Mouse (Mus musculus) erythroblast, embryonic 14.5 days (primary cell): ENCODE measurements around the gene Lrmda. TPM values are rescaled to one million over a fixed set of nuclear protein-coding genes. Genes with fewer than 3 reads are reported as not detected.

Experiments
- H3K27me3 ChIP-seq: 2 replicates; pipeline ENCODE4 v1.6.1; 2012; ENCODE audit warnings: inconsistent platforms; ENCODE audit not compliant: control insufficient read depth
- H3K36me3 ChIP-seq: 2 replicates; pipeline ENCODE4 v1.6.1; 2012; ENCODE audit warnings: mild to moderate bottlenecking, inconsistent platforms; ENCODE audit not compliant: control insufficient read depth
- H3K4me1 ChIP-seq: 2 replicates; pipeline ENCODE4 v1.6.1; 2012; ENCODE audit warnings: inconsistent platforms; ENCODE audit not compliant: control insufficient read depth
- H3K4me3 ChIP-seq: replicated peaks from 2 replicates; pipeline ENCODE3; 2012; ENCODE audit warnings: moderate library complexity, mild to moderate bottlenecking, inconsistent platforms
- H3K9me3 ChIP-seq: 2 replicates; pipeline ENCODE4 v1.6.1; 2012; ENCODE audit warnings: low read length, inconsistent platforms, mixed read lengths; ENCODE audit not compliant: control insufficient read depth
- GATA1 ChIP-seq: IDR thresholded peaks from 2 replicates; pipeline ENCODE4 v1.6.1; 2012; ENCODE audit warnings: low read length, inconsistent platforms, mixed read lengths
- TAL1 ChIP-seq: IDR thresholded peaks from 3 replicates; pipeline ENCODE4 v1.6.1; 2012; ENCODE audit warnings: low read length, inconsistent platforms, mixed read lengths
- polyA plus RNA-seq: library from polyadenylated mRNA; stranded (reverse); fragments of >175 nt; gene quantifications from 2 replicates; pipeline ENCODE4 v1.2.3, GENCODE M21; 2012

The Lrmda gene
- polyA plus RNA-seq, result not detected in 2 replicates

DNA sequence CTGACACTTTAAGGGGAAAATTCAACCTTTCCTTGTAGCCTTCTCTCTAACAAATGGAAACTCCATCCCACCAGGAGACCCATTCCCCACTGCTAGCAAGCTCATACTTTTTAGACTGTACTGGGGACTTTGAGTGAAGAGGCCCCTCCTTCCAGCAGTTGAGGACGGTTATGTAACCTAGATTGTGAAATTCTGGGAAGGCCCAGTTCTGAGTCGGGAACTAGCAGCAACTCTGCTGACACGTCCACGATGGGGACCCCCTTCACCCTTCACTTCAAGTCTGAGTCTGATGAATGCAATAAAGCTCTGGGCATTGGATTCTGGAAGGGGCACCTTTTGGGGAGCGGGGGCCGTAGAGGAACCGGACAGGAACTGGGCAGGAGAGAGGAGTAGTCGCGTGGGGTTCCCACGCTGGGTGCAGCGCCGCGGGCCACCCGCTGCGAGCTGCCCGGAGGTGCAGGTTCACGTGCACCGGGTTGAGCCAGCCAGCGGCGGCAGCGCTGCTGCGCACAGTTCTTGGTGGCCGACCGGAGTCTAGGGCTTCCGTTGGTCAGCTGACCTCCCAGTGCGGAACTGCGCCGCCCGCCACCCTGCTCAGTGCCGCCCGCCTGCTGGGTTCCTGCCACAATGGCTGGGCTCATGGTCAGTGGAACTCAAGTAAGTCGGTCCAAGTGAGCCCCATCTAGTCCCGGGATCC lies at the start of gene Lrmda:
TSS of gene Lrmda (plus strand) at position 461 of the 697 bp plus-strand sequence.
- peaks cover 9% of the 10 kb centered on the region for H3K27me3 ChIP-seq
- no peaks in the 10 kb centered on the region for H3K36me3 ChIP-seq
- H3K4me1 ChIP-seq, result peaks cover 7% of the 10 kb centered on the region
- peak within 1 kb of the TSS; percentile 48 for H3K4me3 ChIP-seq
- H3K9me3 ChIP-seq, result no peaks in the 10 kb centered on the region
- TF ChIP-seq TAL1 (no peak), GATA1 (no peak)

DNA sequence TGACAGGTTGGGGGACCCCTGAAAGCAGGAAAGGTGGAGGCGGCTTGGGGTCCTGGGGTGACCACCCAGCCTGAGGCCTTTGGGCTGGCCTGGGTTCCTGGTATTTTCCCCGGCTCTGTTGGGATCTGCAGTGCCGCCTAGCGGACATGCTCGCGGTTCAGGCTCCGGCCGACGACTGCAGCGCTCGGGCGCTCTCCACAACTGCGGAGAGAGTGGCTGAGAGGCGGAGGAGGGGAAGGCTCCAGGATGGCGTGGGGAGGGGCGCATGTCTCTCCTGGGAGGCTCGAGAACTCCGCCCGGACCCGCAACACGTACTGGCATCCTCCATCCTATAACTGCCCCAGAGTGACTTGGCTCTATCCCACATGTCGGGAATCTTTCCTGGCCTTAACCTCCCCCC lies 38.0 kb upstream of the Lrmda start:
- peaks cover 71% of the 10 kb centered on the region for H3K27me3 ChIP-seq

DNA sequence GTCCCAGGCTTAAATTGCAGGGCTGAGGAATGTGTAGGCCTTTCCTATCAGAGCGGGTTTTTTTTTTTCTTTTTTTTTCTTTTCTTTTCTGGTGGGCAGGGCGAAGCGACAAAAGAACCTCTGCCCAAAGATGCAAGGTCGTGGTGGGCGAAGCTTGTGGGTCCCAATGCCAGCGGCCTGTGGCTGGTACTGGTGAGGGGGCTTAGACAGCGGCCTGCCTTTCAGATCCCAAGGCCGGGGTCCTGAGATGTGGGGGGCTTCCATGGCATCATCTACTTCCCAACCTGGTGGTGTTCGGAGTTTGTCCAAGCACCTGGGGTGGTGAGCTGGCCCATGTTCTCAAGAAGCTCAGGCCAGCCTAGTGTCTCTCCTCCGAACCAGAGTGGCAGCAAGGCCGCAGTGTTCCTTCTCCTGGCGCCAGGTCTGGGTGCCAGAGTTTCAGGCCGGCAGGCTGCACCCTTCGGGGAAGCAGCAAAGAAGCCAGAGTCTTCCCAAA lies 37.4 kb upstream of the Lrmda start:
- H3K4me1 ChIP-seq, result no peaks in the 10 kb centered on the region

More for the DNA sequence above, 38.0 kb upstream of the Lrmda start:
- Histone ChIP-seq H3K4me3 (no peak overlapping the region), H3K9me3 (peaks cover 6% of the 10 kb centered on the region; the same call in 1 of the 2 replicates), H3K4me1 (no peaks in the 10 kb centered on the region), H3K36me3 (no peaks in the 10 kb centered on the region)
- TF ChIP-seq GATA1, result no peak
- no peak for TF ChIP-seq TAL1

DNA sequence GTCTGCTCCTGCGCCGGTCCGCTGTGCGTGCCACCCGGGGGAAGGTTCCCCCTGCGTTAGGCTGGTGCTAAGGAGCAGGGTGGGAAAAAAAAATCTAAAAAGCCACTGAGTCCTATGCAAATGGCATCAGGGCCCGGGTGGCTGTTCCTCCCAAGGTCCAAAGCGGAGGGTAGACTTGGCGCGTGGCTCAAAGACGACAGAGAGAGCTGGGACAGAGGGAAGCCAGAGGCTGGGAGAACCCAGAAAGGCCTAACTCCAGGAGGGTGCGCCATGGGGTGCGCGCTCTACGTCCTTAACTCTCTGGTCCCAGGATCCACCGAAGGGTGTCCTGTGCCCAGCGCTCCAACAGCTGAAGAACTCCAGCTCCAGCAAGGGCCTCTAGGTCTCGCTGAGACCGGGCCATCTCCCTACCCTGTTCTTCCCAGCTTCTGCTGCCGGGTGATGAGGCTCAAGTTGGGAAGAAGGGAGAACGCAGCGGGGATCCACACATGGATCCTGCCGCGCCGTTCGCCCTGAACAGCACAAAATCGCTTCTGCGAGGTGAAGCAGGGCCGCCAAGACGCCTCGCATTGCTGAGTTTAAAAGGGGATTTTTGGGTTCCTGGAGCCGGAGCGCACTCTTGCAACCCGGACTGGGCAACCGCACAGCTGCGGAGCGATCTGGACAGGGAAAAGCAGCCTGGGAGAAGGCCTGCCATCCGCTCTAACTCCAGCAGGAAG lies 36.8 kb upstream of the Lrmda start:
- no peak overlapping the region for H3K4me3 ChIP-seq
- TF ChIP-seq TAL1 (no peak), GATA1 (no peak)
- H3K36me3 ChIP-seq, result no peaks in the 10 kb centered on the region
- H3K4me1 ChIP-seq, result no peaks in the 10 kb centered on the region
- peaks cover 8% of the 10 kb centered on the region; the same call in 1 of the 2 replicates for H3K9me3 ChIP-seq
- peaks cover 84% of the 10 kb centered on the region for H3K27me3 ChIP-seq

More for the DNA sequence above, 37.4 kb upstream of the Lrmda start:
- TF ChIP-seq TAL1, result no peak
- TF ChIP-seq GATA1, result no peak
- H3K4me3 ChIP-seq, result no peak overlapping the region
- H3K9me3 ChIP-seq, result peaks cover 8% of the 10 kb centered on the region; the same call in 1 of the 2 replicates
- no peaks in the 10 kb centered on the region for H3K36me3 ChIP-seq
- peaks cover 78% of the 10 kb centered on the region for H3K27me3 ChIP-seq

DNA sequence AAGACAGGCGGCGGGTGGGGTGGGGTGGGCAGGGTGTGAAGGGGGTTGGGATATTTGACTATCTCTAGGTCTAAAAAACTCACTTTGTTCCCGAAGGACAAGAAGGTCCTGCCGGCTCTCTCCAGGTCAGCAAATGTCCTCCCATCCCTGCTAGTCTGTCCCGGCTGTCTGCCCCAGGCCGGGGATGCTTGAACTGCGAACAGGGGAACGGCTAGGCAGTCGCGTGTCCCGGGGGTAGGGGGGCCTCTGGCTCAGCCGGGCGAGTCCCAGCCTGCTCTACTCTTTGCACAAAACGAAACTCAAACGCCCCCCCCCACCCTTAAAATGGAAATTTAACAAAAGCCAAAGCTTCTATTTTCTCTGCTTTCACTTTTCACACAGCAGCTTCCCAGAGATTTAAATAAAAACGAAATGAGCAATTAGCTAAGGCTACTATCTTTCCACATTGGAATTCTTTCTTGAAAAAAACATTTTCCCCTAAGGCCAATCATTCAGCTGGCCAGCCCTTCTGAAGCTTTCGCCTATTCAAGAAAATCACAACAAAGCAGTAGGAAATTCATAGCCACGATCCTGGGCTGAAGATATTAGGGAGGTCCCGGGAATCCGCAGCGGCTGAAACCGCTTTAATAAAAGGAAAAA lies 36.1 kb upstream of the Lrmda start:
- Histone ChIP-seq H3K27me3 (peaks cover 90% of the 10 kb centered on the region), H3K4me1 (no peaks in the 10 kb centered on the region), H3K9me3 (peaks cover 8% of the 10 kb centered on the region; the same call in 1 of the 2 replicates), H3K4me3 (no peak overlapping the region), H3K36me3 (no peaks in the 10 kb centered on the region)
- TF ChIP-seq GATA1 (no peak), TAL1 (no peak)

DNA sequence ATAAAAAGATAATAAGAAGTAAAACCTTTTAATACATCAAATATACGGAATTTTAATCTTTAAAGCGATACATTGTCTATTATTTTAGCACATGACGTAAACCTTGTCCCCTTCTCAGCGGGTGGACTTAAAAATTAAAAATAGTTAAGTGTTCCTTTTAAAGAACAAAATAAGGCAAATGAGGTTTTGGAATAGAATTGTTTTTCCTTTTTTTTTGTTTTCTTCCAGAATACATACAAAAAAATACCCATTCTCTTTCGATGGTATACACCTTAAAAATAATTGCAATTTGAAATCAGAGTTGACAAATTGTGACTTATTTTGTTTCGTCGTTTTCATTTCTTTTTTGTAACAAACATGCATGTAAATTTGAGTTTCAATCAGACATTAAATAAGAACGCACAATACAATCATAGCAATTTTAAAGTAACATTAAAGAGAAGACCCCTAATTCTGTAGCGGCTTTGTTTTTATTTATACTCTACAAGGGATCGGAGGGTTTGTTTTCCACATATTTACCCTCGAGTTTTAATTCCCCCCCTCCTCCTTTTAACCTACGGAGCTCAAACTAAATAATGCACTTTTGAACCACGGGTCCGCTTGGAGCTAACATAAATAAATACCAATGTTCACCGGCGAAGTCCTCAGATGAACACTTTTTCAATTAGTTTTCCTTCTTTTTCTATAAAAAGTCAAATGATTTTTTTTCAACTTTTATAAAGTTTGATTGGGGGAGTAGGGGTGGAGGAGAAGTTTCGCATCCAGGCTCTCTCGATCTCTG lies 35.4 kb upstream of the Lrmda start:
- Histone ChIP-seq H3K9me3 (peaks cover 8% of the 10 kb centered on the region; the same call in 1 of the 2 replicates), H3K4me1 (no peaks in the 10 kb centered on the region), H3K36me3 (no peaks in the 10 kb centered on the region), H3K4me3 (no peak overlapping the region), H3K27me3 (peaks cover 93% of the 10 kb centered on the region)
- TF ChIP-seq GATA1, result no peak
- TF ChIP-seq TAL1, result no peak

DNA sequence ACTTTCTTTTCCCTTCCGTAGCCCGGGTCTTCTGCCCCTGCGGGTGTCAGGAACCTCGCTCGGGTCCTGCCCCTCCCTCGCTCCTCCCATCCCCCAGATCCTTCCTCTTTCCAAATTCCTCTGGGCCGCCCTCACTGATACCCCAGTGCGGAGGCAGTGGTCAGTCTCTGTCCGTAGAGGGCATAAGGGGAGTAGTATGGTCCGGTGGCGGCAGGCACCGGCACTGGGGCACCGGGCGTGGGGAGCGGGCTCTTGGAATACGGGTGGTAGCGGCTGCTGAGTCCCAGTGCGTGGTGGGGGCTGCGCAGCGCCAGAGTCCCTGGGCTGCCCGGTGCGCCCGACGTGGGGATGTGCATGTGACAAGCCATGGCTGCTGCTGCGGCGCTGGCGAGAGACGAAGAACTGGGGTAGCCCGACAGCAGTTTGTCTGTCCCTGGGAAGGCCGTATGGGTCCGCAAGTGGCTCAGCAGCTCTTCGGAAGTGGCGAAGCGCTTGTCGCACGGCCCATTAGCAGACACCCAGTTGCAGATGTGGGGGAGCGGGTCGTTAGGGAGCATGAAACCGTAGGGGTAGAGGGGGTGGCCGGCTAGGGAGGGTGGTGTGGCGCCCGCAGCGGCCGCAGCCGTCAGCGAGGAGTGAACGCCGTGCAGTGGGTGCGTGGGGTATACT lies 34.6 kb upstream of the Lrmda start:
- H3K9me3 ChIP-seq, result peaks cover 8% of the 10 kb centered on the region; the same call in 1 of the 2 replicates
- no peaks in the 10 kb centered on the region for H3K4me1 ChIP-seq
- TF ChIP-seq TAL1 (no peak), GATA1 (no peak)
- no peaks in the 10 kb centered on the region for H3K36me3 ChIP-seq
- H3K4me3 ChIP-seq, result no peak overlapping the region
- H3K27me3 ChIP-seq, result peaks cover 96% of the 10 kb centered on the region

DNA sequence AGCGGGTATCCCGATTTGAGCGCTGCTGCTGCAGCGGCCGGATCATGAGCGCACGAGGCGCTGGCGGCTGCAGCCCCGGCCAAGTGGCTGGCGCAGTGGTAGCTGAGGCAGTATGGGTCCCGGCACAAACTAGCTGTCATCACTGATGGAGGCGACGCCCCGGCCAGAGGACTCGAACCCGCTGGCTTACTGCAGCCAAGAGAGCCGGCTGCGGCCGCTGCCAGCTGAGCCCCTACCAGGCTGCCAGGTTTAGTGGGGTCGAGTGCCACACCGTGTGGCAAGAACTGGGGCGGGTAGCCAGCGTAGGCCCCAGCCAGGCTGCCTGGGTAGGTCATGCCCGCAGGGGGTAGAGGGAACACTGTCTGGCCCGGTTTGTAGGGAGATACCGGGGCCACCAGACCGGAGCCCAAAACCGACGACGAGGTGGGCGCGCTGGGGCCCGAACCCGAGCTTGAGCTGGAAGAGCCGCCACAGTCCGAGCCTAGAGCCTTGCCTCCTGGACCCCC lies 34.0 kb upstream of the Lrmda start:
- no peak for TF ChIP-seq GATA1
- TF ChIP-seq TAL1, result no peak
- Histone ChIP-seq H3K4me1 (no peaks in the 10 kb centered on the region), H3K9me3 (peaks cover 8% of the 10 kb centered on the region; the same call in 1 of the 2 replicates), H3K27me3 (peaks cover 99% of the 10 kb centered on the region), H3K4me3 (no peak overlapping the region), H3K36me3 (no peaks in the 10 kb centered on the region)
